8 mouse cellular contexts compared by ENCODE assay signal in genomic region chr13:45807593-45808043, GRCm38 (mm10).
DNase-seq lines count a peak whose midpoint lies in the region; ATAC-seq and TF ChIP-seq lines count a peak whose summit lies in the region.

No protein-coding gene starts in this region.

- H3K9ac ChIP-seq in midbrain, embryonic 12.5 days (replicated peaks): no peak overlapping the region
- H3K9ac ChIP-seq in stomach, postnatal 0 days (ENCODE audit: low read length): no peak overlapping the region

- H3K4me3 ChIP-seq in midbrain, embryonic 12.5 days: no peak overlapping the region; the same call in 1 of the 2 replicates
- no peak overlapping the region for H3K4me3 ChIP-seq in stomach, postnatal 0 days (ENCODE audit: low read depth, low read length)

- no peak for ATAC-seq in CD4-positive, CD25-positive, alpha-beta regulatory T cell, adult 4 months
- ATAC-seq in frontal cortex, adult (ENCODE audit: low TSS enrichment): peak; percentile 58
- ATAC-seq in midbrain, embryonic 12.5 days (ENCODE audit: low FRiP score, low read depth): 0 out of 2 replicates have a peak, but pooled peaks have one; percentile 49
- no peak for ATAC-seq in stomach, postnatal 0 days (ENCODE audit: low FRiP score, low TSS enrichment)

- H3K9me3 ChIP-seq in midbrain, embryonic 12.5 days: no peaks in the 10 kb centered on the region
- H3K9me3 ChIP-seq in stomach, postnatal 0 days (ENCODE audit: control insufficient read depth, low read length): no peaks in the 10 kb centered on the region

- peak; percentile 77 for TF ChIP-seq CTCF in stomach, postnatal 0 days (IDR thresholded peaks at IDR 0.05; ENCODE audit: low read depth)

- peak overlapping the region; percentile 44 for H3K4me2 ChIP-seq in midbrain, embryonic 12.5 days (replicated peaks)
- H3K4me2 ChIP-seq in stomach, postnatal 0 days (replicated peaks; ENCODE audit: low read depth): peak overlapping the region; percentile 27; the same call in 1 of the 2 replicates

- H3K27me3 ChIP-seq in midbrain, embryonic 12.5 days: peaks cover 32% of the 10 kb centered on the region
- H3K27me3 ChIP-seq in stomach, postnatal 0 days (ENCODE audit: control insufficient read depth, insufficient read depth, low read length): no peaks in the 10 kb centered on the region

- no peak overlapping the region for H3K27ac ChIP-seq in midbrain, embryonic 12.5 days (replicated peaks)
- no peak overlapping the region for H3K27ac ChIP-seq in stomach, postnatal 0 days (replicated peaks)

- peak; percentile 58 for DNase-seq in CD4-positive, CD25-positive, alpha-beta regulatory T cell, adult 2 months (ENCODE audit: low read depth, low spot score)
- DNase-seq in A20 (ENCODE audit: low read depth, low spot score): peak; percentile 18
- DNase-seq in cerebellum, adult 9-10 months: peak; percentile 38
- DNase-seq in layer of hippocampus, postnatal 10 days (ENCODE audit: low spot score in 2 of 2): peak; percentile 74 to 82
- peak; percentile 34 for DNase-seq in stomach, postnatal 0 days (ENCODE audit: low spot score)

- WGBS in midbrain, embryonic 12.5 days: 26% methylated on average over 18 of the region's 18 CpGs
- 53% methylated on average over 18 of the region's 18 CpGs for WGBS in stomach, postnatal 0 days

- H3K36me3 ChIP-seq in midbrain, embryonic 12.5 days: no peaks in the 10 kb centered on the region
- H3K36me3 ChIP-seq in stomach, postnatal 0 days (ENCODE audit: control insufficient read depth, insufficient read depth, low read length): no peaks in the 10 kb centered on the region

- H3K4me1 ChIP-seq in midbrain, embryonic 12.5 days: peaks cover 44% of the 10 kb centered on the region
- H3K4me1 ChIP-seq in stomach, postnatal 0 days (replicated peaks; ENCODE audit: control insufficient read depth, insufficient read depth): no peaks in the 10 kb centered on the region

- TF ChIP-seq EP300 in stomach, postnatal 0 days (optimal IDR thresholded peaks at IDR 0.05): no peak

Comparison
In these comparisons a context has a peak if more than half of its experiments do, and no peak if none do; other contexts are left out.
1. DNase-seq: peak in every context shown above with its lines; median percentile 78 in layer of hippocampus, postnatal 10 days; 58 in CD4-positive, CD25-positive, alpha-beta regulatory T cell, adult 2 months; 38 in cerebellum, adult 9-10 months; 34 in stomach, postnatal 0 days; 18 in A20.
2. ATAC-seq: peak in frontal cortex, adult (single experiment) and midbrain, embryonic 12.5 days (single experiment); none in CD4-positive, CD25-positive, alpha-beta regulatory T cell, adult 4 months (single experiment) and stomach, postnatal 0 days (single experiment).